Mouse (Mus musculus) CH12.LX (cell line): ENCODE results near the gene Dnah17.
A peak's percentile ranks its signal among the peaks of the same experiment; 100 is the strongest.

Source experiments
- CHD2 ChIP-seq: IDR thresholded peaks from 2 replicates; pipeline ENCODE4 v1.6.1; 2011; ENCODE audit warnings: low read length, improper control_type of control experiment
- CTCF ChIP-seq, 2 experiments: IDR thresholded peaks in 1 of 2; conservative IDR thresholded peaks in 1 of 2; 2 replicates each; pipeline ENCODE4 v1.5.1; 2011 to 2012; ENCODE audit warnings: low read depth in 2 of 2, low read length in 2 of 2, improper control_type of control experiment in 1 of 2, inconsistent platforms in 1 of 2, mild to moderate bottlenecking in 1 of 2, moderate library complexity in 1 of 2
- ZMIZ1 ChIP-seq: IDR thresholded peaks from 2 replicates; pipeline ENCODE4 v1.6.1; 2012; ENCODE audit warnings: low read depth, mild to moderate bottlenecking, inconsistent platforms, low read length, improper control_type of control experiment

GRCm38 (mm10) chr11:118102838-118103237 is 27.6 kb downstream of the Dnah17 start:
- peak; percentile 100 for TF ChIP-seq CTCF (conservative IDR thresholded peaks at IDR 0.05 in 1 of 2, IDR thresholded peaks at IDR 0.05 in 1 of 2; ENCODE audit: low read depth in 2 of 2, low read length in 2 of 2)
- TF ChIP-seq CHD2, result no peak
- TF ChIP-seq ZMIZ1, result no peak
